10 mouse cellular contexts compared by ENCODE assay signal in genomic region chr11:116020519-116020922, GRCm38 (mm10). TPM values are rescaled to one million over a fixed set of nuclear protein-coding genes. Genes with fewer than 3 reads are reported as not detected.
DNase-seq lines count a peak whose midpoint lies in the region; ATAC-seq and TF ChIP-seq lines count a peak whose summit lies in the region.
"Had no signal": no experiment of that assay in that cellular context is flagged by ENCODE, and none has a peak within 500 bp of the region (broad histone marks: within the 10 kb centered on the region; RNA-seq: fewer than 3 reads in every experiment).

No protein-coding gene starts in this region.

- DNase-seq in hindbrain, embryonic 14.5 days (ENCODE audit: low spot score), result no peak
- no peak for DNase-seq in neural tube, embryonic 10.5 days (ENCODE audit: extremely low spot score, low spot score)
- peak; percentile 52 for DNase-seq in brain, adult 2 months (ENCODE audit: low read depth, low spot score)
- no peak for DNase-seq in right cerebral cortex, postnatal 36 days (ENCODE audit: low spot score in 2 of 2)
- DNase-seq in urinary bladder, postnatal 4 days (ENCODE audit: low spot score in 2 of 2), result no peak
- DNase-seq: gastrocnemius, postnatal 36 days had no signal

- H3K4me1 ChIP-seq in hindbrain, embryonic 14.5 days (replicated peaks; ENCODE audit: control insufficient read depth, insufficient read depth, low read length), result peaks cover 16% of the 10 kb centered on the region
- peaks cover 13% of the 10 kb centered on the region for H3K4me1 ChIP-seq in hindbrain, embryonic 12.5 days
- peaks cover 18% of the 10 kb centered on the region for H3K4me1 ChIP-seq in neural tube, embryonic 13.5 days (replicated peaks)
- peaks cover 3% of the 10 kb centered on the region; the same call in 1 of the 2 replicates for H3K4me1 ChIP-seq in small intestine, adult 2 months (ENCODE audit: control insufficient read depth, insufficient read depth, insufficient read length, low read length)
- H3K4me1 ChIP-seq: embryonic facial prominence, embryonic 12.5 days had no signal

- no peak for TF ChIP-seq POLR2A in small intestine, adult 2 months (IDR thresholded peaks at IDR 0.05; ENCODE audit: low read depth, low read length)

- H3K9me3 ChIP-seq in hindbrain, embryonic 14.5 days (ENCODE audit: control insufficient read depth, low read length), result no peaks in the 10 kb centered on the region
- H3K9me3 ChIP-seq in hindbrain, embryonic 12.5 days (replicated peaks), result no peaks in the 10 kb centered on the region
- H3K9me3 ChIP-seq in neural tube, embryonic 13.5 days, result no peaks in the 10 kb centered on the region
- H3K9me3 ChIP-seq: embryonic facial prominence, embryonic 12.5 days had no signal

- no peaks in the 10 kb centered on the region for H3K27me3 ChIP-seq in hindbrain, embryonic 14.5 days (ENCODE audit: control insufficient read depth, insufficient read depth, low read length)
- no peaks in the 10 kb centered on the region for H3K27me3 ChIP-seq in hindbrain, embryonic 12.5 days
- H3K27me3 ChIP-seq in neural tube, embryonic 13.5 days, result no peaks in the 10 kb centered on the region
- no peaks in the 10 kb centered on the region for H3K27me3 ChIP-seq in small intestine, adult 2 months (ENCODE audit: control insufficient read depth, insufficient read depth, low read length)
- H3K27me3 ChIP-seq: embryonic facial prominence, embryonic 12.5 days had no signal

- H3K36me3 ChIP-seq in hindbrain, embryonic 14.5 days (replicated peaks; ENCODE audit: control insufficient read depth, insufficient read depth), result peaks cover 33% of the 10 kb centered on the region
- H3K36me3 ChIP-seq in hindbrain, embryonic 12.5 days, result peaks cover 15% of the 10 kb centered on the region
- H3K36me3 ChIP-seq in neural tube, embryonic 13.5 days, result peaks cover 22% of the 10 kb centered on the region
- H3K36me3 ChIP-seq in small intestine, adult 2 months (ENCODE audit: control insufficient read depth, insufficient read depth, low read length), result peaks cover 20% of the 10 kb centered on the region

- ATAC-seq in hindbrain, embryonic 14.5 days (ENCODE audit: low FRiP score), result no peak
- no peak for ATAC-seq in hindbrain, embryonic 12.5 days (ENCODE audit: low FRiP score)
- ATAC-seq in neural tube, embryonic 13.5 days (ENCODE audit: low read depth), result no peak

- no peak overlapping the region for H3K9ac ChIP-seq in hindbrain, embryonic 14.5 days
- H3K9ac ChIP-seq in hindbrain, embryonic 12.5 days, result no peak overlapping the region
- no peak overlapping the region for H3K9ac ChIP-seq in neural tube, embryonic 13.5 days
- H3K9ac ChIP-seq: embryonic facial prominence, embryonic 12.5 days had no signal

- H3K27ac ChIP-seq in hindbrain, embryonic 14.5 days, result 0 out of 2 replicates have a peak overlapping the region, but pooled peaks have one; percentile 7
- H3K27ac ChIP-seq in hindbrain, embryonic 12.5 days, result no peak overlapping the region
- 0 out of 2 replicates have a peak overlapping the region, but pooled peaks have one; percentile 38 for H3K27ac ChIP-seq in neural tube, embryonic 13.5 days (replicated peaks)
- no peak overlapping the region for H3K27ac ChIP-seq in small intestine, adult 2 months (ENCODE audit: insufficient read depth, low read depth, low read length)

- whole genome bisulfite sequencing in hindbrain, embryonic 14.5 days, result 40% methylated on average over 1 of the region's 1 CpGs
- WGBS in hindbrain, embryonic 12.5 days, result 68% methylated on average over 1 of the region's 1 CpGs
- WGBS in neural tube, embryonic 13.5 days, result 43% methylated on average over 1 of the region's 1 CpGs
- WGBS in small intestine, adult 2 months, result 16% methylated on average over 1 of the region's 1 CpGs

- H3K4me3 ChIP-seq in hindbrain, embryonic 14.5 days (replicated peaks; ENCODE audit: low read length), result no peak overlapping the region
- H3K4me3 ChIP-seq in hindbrain, embryonic 12.5 days, result no peak overlapping the region
- H3K4me3 ChIP-seq in neural tube, embryonic 13.5 days, result no peak overlapping the region
- H3K4me3 ChIP-seq in small intestine, adult 2 months (ENCODE audit: low read depth, low read length), result no peak overlapping the region

- TF ChIP-seq CTCF in small intestine, adult 2 months (IDR thresholded peaks at IDR 0.05; ENCODE audit: extremely low read depth, insufficient read length, insufficient replicate concordance, low read depth, low read length), result peak; percentile 21; the same call in 1 of the 2 replicates

- no peak overlapping the region for H3K4me2 ChIP-seq in hindbrain, embryonic 14.5 days (replicated peaks)
- H3K4me2 ChIP-seq in hindbrain, embryonic 12.5 days (replicated peaks), result no peak overlapping the region
- H3K4me2 ChIP-seq in neural tube, embryonic 13.5 days, result no peak overlapping the region

RNA-seq across cellular contexts. Expression of gene H3f3b, which starts 7.2 kb away (rescaled TPM):
- polyA plus RNA-seq in hindbrain, embryonic 14.5 days (2014; fragmentation: Nextera tagmentation; extraction: Ambion mirVana), result 1,746 and 2,054 TPM in 2 replicates
- polyA plus RNA-seq in hindbrain, embryonic 12.5 days (2016; fragmentation: Nextera tagmentation; extraction: Ambion mirVana), result 2,216 and 2,474 TPM in 2 replicates
- 2,165 and 2,421 TPM in 2 replicates for polyA plus RNA-seq in neural tube, embryonic 13.5 days (2015; fragmentation: Nextera tagmentation; extraction: Ambion mirVana)
- polyA plus RNA-seq in small intestine, adult 2 months (2012; rRNA removed), result 48.6 and 118 TPM in 2 replicates

RNA-seq across cellular contexts. Expression of gene Galk1, which starts 8.0 kb away (rescaled TPM):
- polyA plus RNA-seq in hindbrain, embryonic 14.5 days (2014; fragmentation: Nextera tagmentation; extraction: Ambion mirVana), result 48.6 and 54.4 TPM in 2 replicates
- polyA plus RNA-seq in hindbrain, embryonic 12.5 days (2016; fragmentation: Nextera tagmentation; extraction: Ambion mirVana), result 109 and 115 TPM in 2 replicates
- 73.9 and 74.4 TPM in 2 replicates for polyA plus RNA-seq in neural tube, embryonic 13.5 days (2015; fragmentation: Nextera tagmentation; extraction: Ambion mirVana)
- 39.5 and 53.3 TPM in 2 replicates for polyA plus RNA-seq in small intestine, adult 2 months (2012; rRNA removed)

RNA-seq across cellular contexts. Expression of gene Unk, which starts 9.6 kb away (rescaled TPM):
- 25.6 and 29.3 TPM in 2 replicates for polyA plus RNA-seq in hindbrain, embryonic 14.5 days (2014; fragmentation: Nextera tagmentation; extraction: Ambion mirVana)
- polyA plus RNA-seq in hindbrain, embryonic 12.5 days (2016; fragmentation: Nextera tagmentation; extraction: Ambion mirVana), result 48.8 and 49.1 TPM in 2 replicates
- 32.4 and 33.1 TPM in 2 replicates for polyA plus RNA-seq in neural tube, embryonic 13.5 days (2015; fragmentation: Nextera tagmentation; extraction: Ambion mirVana)
- 10.4 and 21.5 TPM in 2 replicates for polyA plus RNA-seq in small intestine, adult 2 months (2012; rRNA removed)

RNA-seq across cellular contexts. Expression of gene Itgb4, which starts 46.0 kb away (rescaled TPM):
- polyA plus RNA-seq in hindbrain, embryonic 14.5 days (2014; fragmentation: Nextera tagmentation; extraction: Ambion mirVana), result 1.5 and 1.6 TPM in 2 replicates
- 1.7 and 2.1 TPM in 2 replicates for polyA plus RNA-seq in hindbrain, embryonic 12.5 days (2016; fragmentation: Nextera tagmentation; extraction: Ambion mirVana)
- polyA plus RNA-seq in neural tube, embryonic 13.5 days (2015; fragmentation: Nextera tagmentation; extraction: Ambion mirVana), result 1.9 and 2.7 TPM in 2 replicates
- polyA plus RNA-seq in small intestine, adult 2 months (2012; rRNA removed), result 53.2 and 133 TPM in 2 replicates

RNA-seq across cellular contexts. Expression of gene Unc13d, which starts 57.2 kb away (rescaled TPM):
- polyA plus RNA-seq in hindbrain, embryonic 14.5 days (2014; fragmentation: Nextera tagmentation; extraction: Ambion mirVana), result 0.75 and 0.83 TPM in 2 replicates
- 1.6 and 1.7 TPM in 2 replicates for polyA plus RNA-seq in hindbrain, embryonic 12.5 days (2016; fragmentation: Nextera tagmentation; extraction: Ambion mirVana)
- polyA plus RNA-seq in neural tube, embryonic 13.5 days (2015; fragmentation: Nextera tagmentation; extraction: Ambion mirVana), result 0.70 and 1.3 TPM in 2 replicates
- 5.8 and 7.1 TPM in 2 replicates for polyA plus RNA-seq in small intestine, adult 2 months (2012; rRNA removed)

Comparison
In these comparisons a context has a peak if more than half of its experiments do, and no peak if none do; other contexts are left out.
1. H3K27ac ChIP-seq: peak in hindbrain, embryonic 14.5 days (single experiment) and neural tube, embryonic 13.5 days (single experiment); none in hindbrain, embryonic 12.5 days (single experiment) and small intestine, adult 2 months (single experiment).
2. RNA of gene H3f3b, which starts 7.2 kb away (polyA plus RNA-seq): 2,216 to 2,474 TPM in hindbrain, embryonic 12.5 days, 2,165 to 2,421 TPM in neural tube, embryonic 13.5 days and 1,746 to 2,054 TPM in hindbrain, embryonic 14.5 days; 48.6 to 118 TPM in small intestine, adult 2 months; every median in the first group is over 10 times any median in the second.